Mouse (Mus musculus): ENCODE results near the gene Phxr2.

DNA sequence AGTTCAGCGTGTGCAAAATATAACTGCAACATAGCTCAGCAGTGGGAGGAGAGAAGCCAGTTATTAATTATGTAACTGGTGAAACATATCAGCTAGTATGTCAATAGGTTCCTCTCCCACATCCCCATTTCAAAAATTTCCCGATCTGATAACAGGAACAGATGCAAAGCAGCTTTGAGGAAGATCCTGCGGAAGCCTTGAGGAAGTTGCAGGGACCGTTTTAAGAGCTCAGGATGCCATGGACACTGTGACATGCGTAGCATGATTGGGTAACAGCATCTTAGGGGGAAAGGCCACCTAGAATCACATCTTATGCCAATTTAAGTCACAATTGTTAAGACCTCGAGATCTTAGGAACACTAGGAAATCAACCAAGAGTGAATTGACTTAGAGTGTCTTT is 36.2 kb downstream of the Phxr2 start:
- TF ChIP-seq CTCF (IDR thresholded peaks at IDR 0.05; ENCODE audit: insufficient read depth, low read length) = no peak
- TF ChIP-seq POLR2A (IDR thresholded peaks at IDR 0.05; ENCODE audit: borderline replicate concordance, extremely low read depth, low read depth, low read length) = no peak

Measured in lung, adult 2 months (tissue).